Mouse (Mus musculus) heart, postnatal 0 days (tissue): ENCODE results near the gene Slc7a8. TPM values are rescaled to one million over a fixed set of nuclear protein-coding genes. Genes with fewer than 3 reads are reported as not detected.

ENCODE experiments used
- ATAC-seq: fragments of 200-750 bp; cut with Nextera tagmentation; 2 replicates; pipeline ENCODE4 v1.8.0; 2017; ENCODE audit warnings: low read depth, moderate number of reproducible peaks, moderate library complexity; ENCODE audit not compliant: insufficient read depth
- DNase-seq: peaks from one replicate; pipeline ENCODE4 v3.0.0-alpha.2; 2016; ENCODE audit warnings: low spot score
- H3K27ac ChIP-seq: fragments of 300-500 bp; sonication (generic); 2 replicates; pipeline ENCODE4 v1.5.1; 2014; ENCODE audit warnings: low read depth, mild to moderate bottlenecking
- H3K27me3 ChIP-seq: fragments of 300-500 bp; sonication (generic); 2 replicates; pipeline ENCODE4 v1.6.1; 2014; ENCODE audit warnings: low read length, mixed read lengths; ENCODE audit not compliant: control insufficient read depth, insufficient read depth
- H3K36me3 ChIP-seq: fragments of 300-500 bp; sonication (generic); replicated peaks from 2 replicates; pipeline ENCODE4 v1.6.1; 2014; ENCODE audit warnings: low read length, mixed read lengths; ENCODE audit not compliant: control insufficient read depth, insufficient read depth
- H3K4me1 ChIP-seq: fragments of 300-500 bp; sonication (generic); 2 replicates; pipeline ENCODE4 v1.6.1; 2014; ENCODE audit warnings: antibody characterized with exemption; ENCODE audit not compliant: control insufficient read depth, insufficient read depth
- H3K4me2 ChIP-seq: fragments of 300-500 bp; sonication (generic); 2 replicates; pipeline ENCODE4 v1.6.1; 2014; ENCODE audit warnings: low read depth, mild to moderate bottlenecking, low read length, moderate library complexity
- H3K4me3 ChIP-seq: fragments of 300-500 bp; sonication (generic); 2 replicates; pipeline ENCODE4 v1.5.1; 2014; ENCODE audit warnings: low read depth, low read length
- H3K9ac ChIP-seq: fragments of 300-500 bp; sonication (generic); replicated peaks from 2 replicates; pipeline ENCODE4 v1.6.1; 2014; ENCODE audit warnings: low read depth, low read length, mixed read lengths
- H3K9me3 ChIP-seq: fragments of 300-500 bp; sonication (generic); replicated peaks from 2 replicates; pipeline ENCODE4 v1.6.1; 2016; ENCODE audit warnings: low read length; ENCODE audit not compliant: control insufficient read depth
- CTCF ChIP-seq: IDR thresholded peaks from 2 replicates; pipeline ENCODE4 v1.5.1; 2016; ENCODE audit warnings: antibody characterized with exemption, control low read depth, low read depth
- EP300 ChIP-seq: IDR thresholded peaks from 2 replicates; pipeline ENCODE4 v1.6.1; 2016; ENCODE audit warnings: antibody characterized with exemption, low read depth
- WGBS: fragments of 180-500 bp; shearing (Covaris S2); extraction: QIAGEN DNeasy Blood & Tissue Kit; methylation state at CpG from one replicate; pipeline ENCODE4 v1.1.7; 2014; 5-methylcytosine and 5-hydroxymethylcytosine counted together
- polyA plus RNA-seq: library from polyadenylated mRNA; unstranded; fragments of >200 nt; fragmentation: Nextera tagmentation; extraction: Ambion mirVana; gene quantifications from 2 replicates; pipeline ENCODE4 v1.2.1, GENCODE M21; 2015
- total RNA-seq: library from RNA; depleted of rRNA; stranded (reverse); fragments of >200 nt; gene quantifications from 2 replicates; pipeline ENCODE4 v1.2.3, GENCODE M21; 2014; ENCODE audit warnings: low replicate concordance; rRNA removed

The Slc7a8 gene
- total RNA-seq (3.1 and 3.2 TPM in 2 replicates), polyA plus RNA-seq (1.2 and 1.3 TPM in 2 replicates)

DNA sequence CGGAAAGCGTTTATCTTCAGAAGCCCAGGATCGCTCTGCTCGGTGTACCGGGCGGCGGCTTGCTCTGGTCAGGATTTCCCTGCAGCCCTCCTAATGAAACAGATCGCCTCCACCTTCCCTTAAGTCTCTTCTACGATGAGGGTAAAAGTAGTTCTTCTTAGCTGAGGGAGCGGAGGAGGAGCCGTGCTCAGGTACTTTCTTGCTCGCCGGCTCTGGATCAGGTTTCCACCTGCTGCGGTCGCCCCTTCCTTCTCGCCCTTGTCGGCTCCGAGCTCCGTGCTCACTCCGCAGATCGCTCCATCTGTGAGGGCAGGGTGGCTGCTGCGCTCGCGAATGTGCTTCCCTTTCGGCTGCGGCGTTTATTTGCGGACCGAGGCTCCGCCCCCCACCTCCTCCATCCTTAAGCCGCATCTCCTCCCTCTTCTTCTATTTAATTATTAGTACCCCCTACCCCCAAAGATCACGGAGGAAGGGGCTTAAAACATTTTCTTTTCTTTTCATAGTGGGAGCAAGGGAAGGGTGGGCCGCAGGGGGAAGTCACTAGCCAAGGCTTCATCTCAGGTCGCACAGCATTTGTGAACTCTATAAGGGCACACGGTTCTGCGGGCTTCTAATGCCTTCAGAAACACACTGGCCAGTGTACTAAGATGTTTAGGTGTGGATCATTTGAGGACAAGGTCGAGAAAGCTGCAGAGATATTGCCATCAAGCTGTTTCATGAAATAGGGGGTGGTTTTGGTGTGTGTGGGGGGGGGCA lies at the start of gene Slc7a8:
TSS of gene Slc7a8 (minus strand) at position 337 of the 756 bp plus-strand sequence.
- Histone ChIP-seq H3K4me2 (peak within 1 kb of the TSS; percentile 92), H3K9ac (peak within 1 kb of the TSS; percentile 58), H3K27ac (no peak within 1 kb of the TSS), H3K27me3 (peaks cover 5% of the 10 kb centered on the region; the same call in 1 of the 2 replicates), H3K36me3 (no peaks in the 10 kb centered on the region), H3K9me3 (no peaks in the 10 kb centered on the region), H3K4me3 (peak within 1 kb of the TSS; percentile 63), H3K4me1 (0 out of 2 replicates have a peak, but pooled peaks cover 8% of the 10 kb centered on the region)
- peak; percentile 20 for DNase-seq
- ATAC-seq, result peak; percentile 52; the same call in 1 of the 2 replicates
- no peak for TF ChIP-seq CTCF
- no peak for TF ChIP-seq EP300
- WGBS, result 5% methylated on average over 37 of the region's 37 CpGs

- no peaks in the 10 kb centered on the region for H3K36me3 ChIP-seq
- ATAC-seq (no peak), DNase-seq (no peak)
- TF ChIP-seq CTCF (no peak), EP300 (no peak)
- 83% methylated on average over 1 of the region's 1 CpGs for WGBS
- no peak overlapping the region for H3K4me2 ChIP-seq
- no peak overlapping the region for H3K4me3 ChIP-seq
- H3K4me1 ChIP-seq, result no peaks in the 10 kb centered on the region
- H3K9ac ChIP-seq, result no peak overlapping the region
- no peaks in the 10 kb centered on the region for H3K27me3 ChIP-seq
- H3K27ac ChIP-seq, result no peak overlapping the region
- H3K9me3 ChIP-seq, result no peaks in the 10 kb centered on the region
Observed at GRCm38 (mm10) chr14:54823716-54824115, 42.0 kb upstream of the Slc7a8 start.

DNA sequence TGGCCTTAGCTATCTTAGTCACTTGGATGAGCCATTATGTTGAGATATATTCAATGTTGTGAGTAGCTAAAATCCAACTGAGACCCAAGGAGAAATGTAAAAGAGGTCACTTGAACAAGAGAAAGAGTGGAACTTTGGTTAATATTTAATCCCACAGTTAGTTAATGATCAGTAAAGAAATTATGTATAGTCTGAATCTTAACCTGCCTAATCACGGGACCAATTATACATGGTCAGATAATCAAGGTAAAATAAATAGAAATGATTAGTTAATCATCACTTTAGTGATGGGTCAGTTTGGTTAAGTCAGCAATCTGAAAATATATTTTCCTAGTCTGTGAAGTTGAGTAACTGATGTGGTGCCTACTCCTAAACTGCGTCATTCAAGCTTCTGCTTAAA lies 40.6 kb upstream of the Slc7a8 start:
- H3K9ac ChIP-seq, result no peak overlapping the region
- 81% methylated on average over 2 of the region's 2 CpGs for WGBS

DNA sequence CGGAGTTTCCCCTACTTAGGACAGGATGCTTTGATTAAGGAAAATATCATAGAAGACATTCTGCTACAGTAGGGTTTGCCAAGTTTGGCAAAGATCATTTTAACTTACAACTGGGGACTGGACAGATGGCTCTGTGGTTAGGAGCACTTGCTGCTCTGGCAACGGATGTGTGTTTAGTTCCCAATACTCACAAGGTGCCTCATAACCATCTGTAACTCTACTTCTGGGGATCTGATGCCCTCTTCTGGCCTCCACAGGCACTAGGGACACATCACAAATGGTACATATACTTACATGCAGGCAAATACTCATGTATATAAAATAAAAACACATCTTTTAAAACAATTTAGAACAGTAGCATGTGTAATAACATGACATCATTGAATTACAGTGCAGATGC lies 36.0 kb upstream of the Slc7a8 start:
- DNase-seq, result peak; percentile 20
- 60% methylated on average over 2 of the region's 2 CpGs for WGBS
- no peaks in the 10 kb centered on the region for H3K36me3 ChIP-seq
- ATAC-seq, result no peak
- no peaks in the 10 kb centered on the region for H3K9me3 ChIP-seq
- no peak overlapping the region for H3K27ac ChIP-seq
- no peak overlapping the region for H3K4me2 ChIP-seq
- no peak overlapping the region for H3K9ac ChIP-seq
- H3K4me3 ChIP-seq, result no peak overlapping the region
- H3K4me1 ChIP-seq, result no peaks in the 10 kb centered on the region
- TF ChIP-seq EP300, result no peak
- TF ChIP-seq CTCF, result peak; percentile 62
- no peaks in the 10 kb centered on the region for H3K27me3 ChIP-seq

More for the DNA sequence above, 40.6 kb upstream of the Slc7a8 start:
- no peak for ATAC-seq
- Histone ChIP-seq H3K27ac (no peak overlapping the region), H3K36me3 (no peaks in the 10 kb centered on the region), H3K27me3 (no peaks in the 10 kb centered on the region), H3K4me3 (no peak overlapping the region), H3K4me1 (no peaks in the 10 kb centered on the region), H3K4me2 (no peak overlapping the region), H3K9me3 (no peaks in the 10 kb centered on the region)
- DNase-seq, result no peak
- no peak for TF ChIP-seq CTCF

DNA sequence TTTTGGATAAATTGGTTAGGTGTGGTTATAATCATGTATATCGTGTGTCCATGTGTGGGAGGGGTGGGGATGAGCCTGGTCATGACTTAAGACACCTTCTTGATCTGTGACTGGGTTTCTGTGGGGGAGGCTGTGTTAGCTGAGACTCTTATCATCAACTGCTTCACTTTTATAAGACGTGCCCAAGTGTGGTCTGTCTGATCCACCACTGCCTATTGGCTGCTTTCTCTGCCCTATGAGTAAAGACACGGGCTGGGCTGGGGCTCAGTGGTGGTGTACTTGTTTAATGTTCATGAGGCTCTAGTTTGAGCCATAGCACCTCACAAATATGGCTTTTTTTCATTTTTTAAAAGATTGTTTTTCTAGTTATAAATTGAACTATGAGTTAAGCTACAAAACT lies 34.0 kb upstream of the Slc7a8 start:
- TF ChIP-seq EP300 (no peak), CTCF (no peak)
- DNase-seq (no peak), ATAC-seq (no peak)
- no peak overlapping the region for H3K4me3 ChIP-seq
- H3K9ac ChIP-seq, result no peak overlapping the region
- WGBS, result 40% methylated on average over 3 of the region's 3 CpGs
- no peaks in the 10 kb centered on the region for H3K27me3 ChIP-seq
- H3K36me3 ChIP-seq, result no peaks in the 10 kb centered on the region
- H3K27ac ChIP-seq, result no peak overlapping the region
- no peaks in the 10 kb centered on the region for H3K4me1 ChIP-seq
- H3K4me2 ChIP-seq, result no peak overlapping the region
- no peaks in the 10 kb centered on the region for H3K9me3 ChIP-seq

DNA sequence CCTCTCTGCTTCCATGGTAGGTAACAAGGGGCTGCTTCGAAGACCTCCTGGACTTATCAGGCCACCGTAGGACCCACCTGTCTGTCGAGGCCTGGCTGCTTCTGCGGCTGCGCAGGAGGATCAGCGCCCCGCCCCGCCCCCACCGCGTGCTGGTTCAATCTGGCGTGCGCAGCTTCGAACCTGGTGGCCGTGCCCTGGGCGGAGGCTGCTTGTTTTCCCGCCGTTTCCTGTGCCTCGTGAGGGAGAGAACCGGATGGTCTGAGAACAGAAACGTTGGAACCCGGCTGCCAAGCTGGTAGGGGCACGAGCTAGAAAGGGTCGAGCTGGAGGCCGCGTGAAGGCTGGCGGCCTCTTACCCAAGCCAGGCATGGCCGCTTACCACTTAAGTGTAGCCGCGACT lies 32.2 kb upstream of the Slc7a8 start, which contains the start of gene Rnf212b:
TSS of gene Rnf212b (plus strand) at position 151 of the 400 bp plus-strand sequence.
- no peak within 1 kb of the TSS for H3K9ac ChIP-seq
- no peak within 1 kb of the TSS for H3K4me3 ChIP-seq
- H3K27ac ChIP-seq, result no peak within 1 kb of the TSS
- H3K36me3 ChIP-seq, result no peaks in the 10 kb centered on the region
- H3K4me2 ChIP-seq, result no peak within 1 kb of the TSS
- no peaks in the 10 kb centered on the region for H3K27me3 ChIP-seq
- H3K9me3 ChIP-seq, result no peaks in the 10 kb centered on the region
- DNase-seq (no peak), ATAC-seq (no peak)
- WGBS, result 81% methylated on average over 29 of the region's 29 CpGs
- H3K4me1 ChIP-seq, result 0 out of 2 replicates have a peak, but pooled peaks cover 5% of the 10 kb centered on the region
- TF ChIP-seq CTCF (no peak), EP300 (no peak)
